Mouse (Mus musculus) stomach, postnatal 0 days (tissue): ENCODE measurements around the gene Parp16. TPM values are rescaled to one million over a fixed set of nuclear protein-coding genes. Genes with fewer than 3 reads are reported as not detected.
A peak's percentile ranks its signal among the peaks of the same experiment; 100 is the strongest.
"Not testable (repeated sequence)": the region's sequence is repeated elsewhere in the genome, so short reads cannot be mapped to it uniquely, and the experiment has no call there.

Experiments
- ATAC-seq: fragments of 200-750 bp; cut with Nextera tagmentation; 2 replicates; pipeline ENCODE4 v1.8.0; 2017; ENCODE audit not compliant: low FRiP score, low TSS enrichment
- DNase-seq: peaks from one replicate; pipeline ENCODE4 v3.0.0-alpha.2; 2016; ENCODE audit warnings: low spot score
- H3K27ac ChIP-seq: fragments of 300-500 bp; sonication (generic); replicated peaks from 2 replicates; pipeline ENCODE4 v1.5.1; 2014; ENCODE audit warnings: mild to moderate bottlenecking, control low read depth
- H3K27me3 ChIP-seq: fragments of 300-500 bp; sonication (generic); 2 replicates; pipeline ENCODE4 v1.6.1; 2014; ENCODE audit warnings: low read length; ENCODE audit not compliant: control insufficient read depth, insufficient read depth
- H3K36me3 ChIP-seq: fragments of 300-500 bp; sonication (generic); 2 replicates; pipeline ENCODE4 v1.6.1; 2014; ENCODE audit warnings: low read length, mixed read lengths; ENCODE audit not compliant: control insufficient read depth, insufficient read depth
- H3K4me1 ChIP-seq: fragments of 300-500 bp; sonication (generic); replicated peaks from 2 replicates; pipeline ENCODE4 v1.6.1; 2014; ENCODE audit warnings: antibody characterized with exemption; ENCODE audit not compliant: control insufficient read depth, insufficient read depth
- H3K4me2 ChIP-seq: fragments of 300-500 bp; sonication (generic); replicated peaks from 2 replicates; pipeline ENCODE4 v1.6.1; 2014; ENCODE audit warnings: low read depth, mild to moderate bottlenecking, control low read depth, moderate library complexity
- H3K4me3 ChIP-seq: fragments of 300-500 bp; sonication (generic); 2 replicates; pipeline ENCODE4 v1.5.1; 2014; ENCODE audit warnings: low read depth, low read length, control low read depth
- H3K9ac ChIP-seq: fragments of 300-500 bp; sonication (generic); 2 replicates; pipeline ENCODE4 v1.6.1; 2014; ENCODE audit warnings: mild to moderate bottlenecking, low read length, control low read depth, mixed read lengths
- H3K9me3 ChIP-seq: fragments of 300-500 bp; sonication (generic); 2 replicates; pipeline ENCODE4 v1.6.1; 2016; ENCODE audit warnings: low read length; ENCODE audit not compliant: control insufficient read depth
- CTCF ChIP-seq: IDR thresholded peaks from 2 replicates; pipeline ENCODE4 v1.5.1; 2016; ENCODE audit warnings: antibody characterized with exemption, low read depth, mild to moderate bottlenecking, moderate library complexity
- EP300 ChIP-seq: optimal IDR thresholded peaks from 2 replicates; pipeline ENCODE3; 2016; ENCODE audit warnings: antibody characterized with exemption
- WGBS: fragments of 180-500 bp; shearing (Covaris S2); extraction: QIAGEN DNeasy Blood & Tissue Kit; methylation state at CpG from one replicate; pipeline ENCODE4 v1.1.7; 2014; 5-methylcytosine and 5-hydroxymethylcytosine counted together
- polyA plus RNA-seq: library from polyadenylated mRNA; unstranded; fragments of >200 nt; fragmentation: Nextera tagmentation; extraction: Ambion mirVana; gene quantifications from 2 replicates; pipeline ENCODE4 v1.2.1, GENCODE M21; 2015

Parp16 gene
- polyA plus RNA-seq, 1 experiment from 2014 or later: 5.0 TPM

DNA sequence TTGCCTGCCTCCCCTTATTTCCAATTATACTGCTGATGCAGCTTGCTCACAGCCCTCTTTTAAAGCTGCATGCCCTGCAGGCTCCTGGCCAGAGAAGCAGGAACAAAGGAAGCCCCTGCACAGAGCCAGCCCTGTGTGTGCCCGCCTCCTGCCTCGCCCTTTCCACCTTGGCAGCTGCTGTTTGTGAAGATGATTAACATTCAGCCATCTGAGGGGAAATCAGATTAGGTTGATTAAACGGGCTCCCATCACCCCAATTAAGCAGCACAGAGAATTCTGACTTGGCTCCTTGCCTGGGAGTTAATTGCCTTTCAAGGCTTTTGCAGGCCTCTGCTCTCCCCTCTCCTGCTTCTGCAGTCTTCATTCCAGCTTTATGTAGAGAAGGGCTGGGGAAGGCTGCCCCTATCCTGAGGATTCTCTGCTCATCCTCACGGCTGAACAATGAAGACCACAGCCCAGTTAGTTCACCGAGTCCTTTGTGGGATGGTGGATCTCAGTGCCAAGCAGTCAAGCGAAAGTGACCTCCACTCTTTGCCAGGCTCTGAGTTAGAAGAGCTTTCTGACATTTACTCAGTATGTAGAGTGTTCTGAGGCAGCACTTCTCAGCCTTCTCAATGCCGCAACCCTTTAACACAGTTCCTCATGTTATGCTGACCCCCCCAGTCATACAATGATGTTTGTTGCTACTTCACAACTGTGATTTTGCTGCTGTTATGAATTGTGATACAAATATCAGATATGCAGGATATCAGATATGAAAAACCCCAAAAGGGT, 72.8 kb downstream of the Parp16 start:
- TF ChIP-seq EP300 (no peak), CTCF (no peak)
- Histone ChIP-seq H3K4me3 (no peak overlapping the region), H3K9me3 (no peaks in the 10 kb centered on the region), H3K27me3 (no peaks in the 10 kb centered on the region), H3K4me2 (no peak overlapping the region), H3K27ac (no peak overlapping the region), H3K9ac (no peak overlapping the region), H3K36me3 (no peaks in the 10 kb centered on the region), H3K4me1 (no peaks in the 10 kb centered on the region)
- ATAC-seq: peak; percentile 42; the same call in 1 of the 2 replicates
- peak; percentile 28 for DNase-seq
- WGBS: 42% methylated on average over 7 of the region's 7 CpGs

DNA sequence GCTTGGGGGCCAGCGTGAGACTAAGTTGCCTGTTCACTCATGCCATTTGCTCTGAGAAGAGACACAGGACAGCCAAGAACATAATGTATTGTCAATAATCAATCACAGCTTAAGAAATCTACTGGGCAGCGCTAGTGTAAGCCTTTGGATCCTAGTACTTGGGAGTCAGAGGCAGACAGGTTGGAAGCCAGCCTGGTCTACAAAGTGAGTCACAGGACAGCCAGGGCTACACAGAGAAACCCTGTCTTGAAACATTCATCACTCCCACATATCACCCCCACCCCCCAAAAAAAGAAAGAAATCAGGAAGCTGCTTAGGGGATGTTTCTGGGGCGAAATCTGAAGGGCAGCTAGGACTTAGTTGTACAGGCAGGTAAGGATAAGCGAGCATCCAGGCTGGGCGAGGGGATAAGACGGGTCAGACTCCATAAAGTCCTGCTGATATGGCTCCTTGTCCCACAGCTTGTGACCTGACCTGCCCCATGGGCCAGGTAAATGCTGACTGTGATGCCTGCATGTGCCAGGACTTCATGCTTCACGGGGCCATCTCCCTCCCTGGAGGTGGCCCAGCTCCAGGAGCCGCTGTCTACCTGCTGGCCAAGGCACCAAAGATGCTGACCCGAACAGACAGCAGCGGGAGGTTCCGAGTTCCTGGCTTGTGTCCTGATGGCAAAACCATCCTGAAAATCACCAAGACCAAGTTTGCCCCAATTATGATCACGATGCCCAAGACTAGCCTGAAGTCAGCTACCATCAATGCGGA, 78.1 kb downstream of the Parp16 start:
- TF ChIP-seq EP300 (no peak), CTCF (no peak)
- H3K36me3 ChIP-seq: no peaks in the 10 kb centered on the region
- H3K27me3 ChIP-seq: no peaks in the 10 kb centered on the region
- H3K27ac ChIP-seq: no peak overlapping the region
- ATAC-seq: no peak
- H3K4me1 ChIP-seq: no peaks in the 10 kb centered on the region
- no peak overlapping the region for H3K4me2 ChIP-seq
- DNase-seq: no peak
- H3K9ac ChIP-seq: no peak overlapping the region
- H3K9me3 ChIP-seq: no peaks in the 10 kb centered on the region
- no peak overlapping the region for H3K4me3 ChIP-seq
- 91% methylated on average over 13 of the region's 13 CpGs for WGBS

DNA sequence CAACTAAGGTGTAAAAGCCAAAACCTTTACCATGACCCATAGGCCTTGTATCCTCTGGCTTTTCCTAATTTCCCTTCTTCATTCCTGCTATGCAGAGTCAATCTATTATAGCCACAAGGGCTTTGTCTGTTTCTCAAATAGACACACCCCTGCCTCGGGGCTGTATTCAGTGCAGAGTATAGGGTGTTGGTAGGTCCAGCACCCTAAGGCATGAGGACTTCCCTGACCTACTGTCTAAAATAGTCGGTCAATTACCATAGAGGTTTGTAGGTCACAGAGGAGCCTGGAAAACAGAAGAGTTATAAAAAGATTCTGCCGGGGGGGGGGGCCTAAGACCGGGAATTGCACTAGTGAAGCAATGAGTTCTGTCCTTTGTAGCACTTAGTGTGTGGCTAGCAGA, 78.7 kb downstream of the Parp16 start:
- DNase-seq: no peak
- no peaks in the 10 kb centered on the region for H3K9me3 ChIP-seq
- TF ChIP-seq EP300 (no peak), CTCF (no peak)
- H3K4me2 ChIP-seq: no peak overlapping the region
- ATAC-seq: no peak
- H3K9ac ChIP-seq: no peak overlapping the region
- no peaks in the 10 kb centered on the region for H3K4me1 ChIP-seq
- 64% methylated on average over 4 of the region's 4 CpGs for WGBS
- no peak overlapping the region for H3K4me3 ChIP-seq
- no peak overlapping the region for H3K27ac ChIP-seq
- no peaks in the 10 kb centered on the region for H3K27me3 ChIP-seq
- no peaks in the 10 kb centered on the region for H3K36me3 ChIP-seq

DNA sequence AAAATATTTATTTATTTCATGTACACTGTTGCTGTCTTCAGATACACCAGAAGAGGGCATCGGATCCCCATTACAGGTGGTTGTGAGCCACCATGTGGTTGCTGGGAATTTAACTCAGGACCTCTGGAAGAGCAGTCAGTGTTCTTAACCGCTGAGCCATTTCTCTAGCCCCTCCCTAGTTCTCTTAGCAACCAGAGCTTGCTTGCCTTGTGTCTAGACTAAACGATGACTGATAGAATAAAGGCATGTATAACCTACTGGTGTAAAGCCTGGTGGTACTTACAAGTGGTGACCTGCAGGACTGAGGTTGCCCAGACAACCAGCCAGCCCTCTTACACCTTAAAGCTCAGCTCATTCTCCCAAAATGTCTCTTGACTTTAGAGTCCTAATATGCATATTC, 79.7 kb downstream of the Parp16 start:
- not testable (repeated sequence) for DNase-seq, ATAC-seq, H3K4me2 ChIP-seq, H3K27ac ChIP-seq, H3K9ac ChIP-seq, H3K9me3 ChIP-seq, H3K4me1 ChIP-seq, H3K27me3 ChIP-seq, H3K4me3 ChIP-seq, H3K36me3 ChIP-seq
- 61% methylated on average over 3 of the region's 3 CpGs for WGBS

DNA sequence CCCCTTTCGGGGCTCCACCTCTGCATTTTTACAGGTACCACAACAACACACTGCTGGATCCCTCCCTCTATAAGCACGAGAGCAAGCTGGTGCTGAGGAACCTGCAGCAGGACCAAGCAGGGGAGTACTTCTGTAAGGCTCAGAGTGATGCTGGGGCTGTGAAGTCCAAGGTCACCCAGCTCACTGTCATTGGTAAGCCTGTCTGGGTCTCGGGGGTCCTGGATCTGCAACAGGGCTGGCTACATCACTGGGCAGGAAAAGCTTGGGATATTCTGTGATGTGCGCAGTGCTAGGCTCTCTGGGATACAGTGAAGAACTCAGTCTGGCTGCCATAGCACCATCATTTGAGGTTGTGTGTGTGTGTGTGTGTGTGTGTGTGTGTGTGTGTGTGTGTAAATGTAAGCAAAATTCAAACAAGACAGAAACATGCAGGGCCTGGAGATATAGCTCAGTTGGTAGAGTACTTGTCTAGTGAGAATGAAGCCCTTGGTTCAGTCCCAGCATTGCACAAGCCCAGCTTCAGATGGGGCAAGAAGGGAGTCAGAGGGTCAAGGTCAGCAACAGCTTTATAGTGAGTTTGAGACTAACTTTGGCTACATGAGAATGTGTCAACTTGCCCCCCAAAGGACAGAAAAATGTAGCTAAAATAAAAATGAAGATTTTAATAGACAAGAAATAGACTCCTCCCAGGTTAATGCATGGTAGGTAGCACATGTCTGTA, 80.8 kb downstream of the Parp16 start:
- H3K9me3 ChIP-seq: no peaks in the 10 kb centered on the region
- no peaks in the 10 kb centered on the region for H3K36me3 ChIP-seq
- H3K27ac ChIP-seq: no peak overlapping the region
- H3K9ac ChIP-seq: no peak overlapping the region
- TF ChIP-seq EP300: no peak
- no peak for TF ChIP-seq CTCF
- ATAC-seq: no peak
- no peaks in the 10 kb centered on the region for H3K4me1 ChIP-seq
- H3K27me3 ChIP-seq: no peaks in the 10 kb centered on the region
- DNase-seq: no peak
- WGBS: 85% methylated on average over 4 of the region's 4 CpGs
- no peak overlapping the region for H3K4me2 ChIP-seq
- H3K4me3 ChIP-seq: no peak overlapping the region
